In the genomic region with DNA sequence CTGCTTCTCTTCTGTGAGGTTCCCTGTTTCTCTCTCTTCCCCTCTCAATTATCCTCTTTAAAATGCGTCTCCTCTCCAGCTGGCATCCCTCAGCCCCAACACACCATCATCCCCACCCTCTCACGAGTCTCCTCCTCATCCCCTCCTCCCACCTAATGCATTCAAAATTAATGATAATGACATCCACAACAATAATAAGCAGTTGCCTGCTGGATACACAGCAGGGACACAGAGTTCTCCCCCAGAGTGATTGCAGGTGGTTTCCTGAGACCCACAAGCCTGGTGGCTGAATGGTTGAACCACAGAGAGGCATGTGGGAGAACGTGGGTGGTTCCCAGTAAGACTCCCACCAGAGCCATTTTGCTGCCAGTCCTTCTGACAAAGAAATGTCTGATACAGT, we compare ENCODE assay signal across 10 mouse cellular contexts.
DNase-seq lines count a peak whose midpoint lies in the region; ATAC-seq and TF ChIP-seq lines count a peak whose summit lies in the region.
"Had no signal": no experiment of that assay in that cellular context is flagged by ENCODE, and none has a peak within 500 bp of the region (broad histone marks: within the 10 kb centered on the region; RNA-seq: fewer than 3 reads in every experiment).

No protein-coding gene starts in this region.

- no peaks in the 10 kb centered on the region for H3K4me1 ChIP-seq in lung, postnatal 0 days (ENCODE audit: insufficient read depth, low read depth, low read length)
- peaks cover 12% of the 10 kb centered on the region; the same call in 1 of the 2 replicates for H3K4me1 ChIP-seq in forebrain, embryonic 13.5 days
- H3K4me1 ChIP-seq in hindbrain, embryonic 13.5 days (replicated peaks), result peaks cover 12% of the 10 kb centered on the region
- H3K4me1 ChIP-seq in limb, embryonic 10.5 days, result peaks cover 20% of the 10 kb centered on the region

- 38% methylated on average over 3 of the region's 3 CpGs for WGBS in lung, postnatal 0 days
- WGBS in forebrain, embryonic 13.5 days, result 40% methylated on average over 3 of the region's 3 CpGs
- whole genome bisulfite sequencing in hindbrain, embryonic 13.5 days, result 22% methylated on average over 3 of the region's 3 CpGs
- WGBS in limb, embryonic 10.5 days, result 60% methylated on average over 3 of the region's 3 CpGs

- H3K27ac ChIP-seq in lung, postnatal 0 days (ENCODE audit: low read length), result no peak overlapping the region
- 0 out of 2 replicates have a peak overlapping the region, but pooled peaks have one; percentile 25 for H3K27ac ChIP-seq in forebrain, embryonic 13.5 days
- peak overlapping the region; percentile 52; the same call in 1 of the 2 replicates for H3K27ac ChIP-seq in hindbrain, embryonic 13.5 days
- H3K27ac ChIP-seq in limb, embryonic 10.5 days, result peak overlapping the region; percentile 20; the same call in 1 of the 2 replicates
- H3K27ac ChIP-seq: macrophage had no signal

- peak; percentile 13 for DNase-seq in lung, postnatal 0 days (ENCODE audit: low spot score)
- DNase-seq in lung, adult 18-20 months, result no peak
- no peak for DNase-seq in limb, embryonic 10.5 days (ENCODE audit: low spot score)
- DNase-seq in right cerebral cortex, postnatal 10 days (ENCODE audit: low spot score in 2 of 2), result no peak
- no peak for DNase-seq in cerebellum, adult 11-12 months
- no peak for DNase-seq in embryo, embryonic 11 days

- no peak overlapping the region for H3K4me3 ChIP-seq in lung, postnatal 0 days (ENCODE audit: low read depth, low read length)
- no peak overlapping the region for H3K4me3 ChIP-seq in forebrain, embryonic 13.5 days
- no peak overlapping the region for H3K4me3 ChIP-seq in hindbrain, embryonic 13.5 days
- H3K4me3 ChIP-seq in limb, embryonic 10.5 days, result no peak overlapping the region

- H3K9ac ChIP-seq in lung, postnatal 0 days (replicated peaks; ENCODE audit: low read depth), result no peak overlapping the region
- H3K9ac ChIP-seq in forebrain, embryonic 13.5 days, result no peak overlapping the region
- no peak overlapping the region for H3K9ac ChIP-seq in hindbrain, embryonic 13.5 days

- no peak for TF ChIP-seq EP300 in lung, postnatal 0 days (IDR thresholded peaks at IDR 0.05)

- no peak overlapping the region for H3K4me2 ChIP-seq in lung, postnatal 0 days (replicated peaks; ENCODE audit: low read depth, low read length)
- H3K4me2 ChIP-seq in forebrain, embryonic 13.5 days, result no peak overlapping the region
- H3K4me2 ChIP-seq in hindbrain, embryonic 13.5 days, result no peak overlapping the region
- H3K4me2 ChIP-seq: liver, embryonic 11.5 days had no signal

- ATAC-seq in lung, postnatal 0 days, result 0 out of 2 replicates have a peak, but pooled peaks have one; percentile 16
- peak; percentile 70 for ATAC-seq in forebrain, embryonic 13.5 days
- 0 out of 2 replicates have a peak, but pooled peaks have one; percentile 46 for ATAC-seq in hindbrain, embryonic 13.5 days (ENCODE audit: low FRiP score)

- H3K9me3 ChIP-seq in lung, postnatal 0 days (ENCODE audit: low read length), result no peaks in the 10 kb centered on the region
- H3K9me3 ChIP-seq in forebrain, embryonic 13.5 days (replicated peaks), result no peaks in the 10 kb centered on the region
- no peaks in the 10 kb centered on the region for H3K9me3 ChIP-seq in hindbrain, embryonic 13.5 days
- no peaks in the 10 kb centered on the region for H3K9me3 ChIP-seq in limb, embryonic 10.5 days (replicated peaks)

- H3K36me3 ChIP-seq in lung, postnatal 0 days (ENCODE audit: insufficient read depth, low read length), result no peaks in the 10 kb centered on the region
- H3K36me3 ChIP-seq in forebrain, embryonic 13.5 days (ENCODE audit: poor library complexity, severe bottlenecking), result no peaks in the 10 kb centered on the region
- no peaks in the 10 kb centered on the region for H3K36me3 ChIP-seq in hindbrain, embryonic 13.5 days
- no peaks in the 10 kb centered on the region for H3K36me3 ChIP-seq in limb, embryonic 10.5 days

- no peaks in the 10 kb centered on the region for H3K27me3 ChIP-seq in lung, postnatal 0 days (replicated peaks; ENCODE audit: insufficient read depth, low read length)
- no peaks in the 10 kb centered on the region for H3K27me3 ChIP-seq in forebrain, embryonic 13.5 days
- no peaks in the 10 kb centered on the region for H3K27me3 ChIP-seq in hindbrain, embryonic 13.5 days
- H3K27me3 ChIP-seq in limb, embryonic 10.5 days (ENCODE audit: low read depth, poor library complexity, severe bottlenecking), result no peaks in the 10 kb centered on the region

- no peak for TF ChIP-seq CTCF in lung, postnatal 0 days (IDR thresholded peaks at IDR 0.05)

Comparison
In these comparisons a context has a peak if more than half of its experiments do, and no peak if none do; other contexts are left out.
1. ATAC-seq: peak in every context shown above with its lines; median percentile 70 in forebrain, embryonic 13.5 days; 46 in hindbrain, embryonic 13.5 days; 16 in lung, postnatal 0 days.